Mouse (Mus musculus) forebrain, embryonic 16.5 days (tissue): ENCODE results near the gene Gm6502. TPM values are rescaled to one million over a fixed set of nuclear protein-coding genes. Genes with fewer than 3 reads are reported as not detected.
"Not testable (repeated sequence)": the region's sequence is repeated elsewhere in the genome, so short reads cannot be mapped to it uniquely, and the experiment has no call there.

Experiments
- ATAC-seq: fragments of 200-750 bp; cut with Nextera tagmentation; 2 replicates; pipeline ENCODE4 v1.8.0; 2017; ENCODE audit warnings: mild to moderate bottlenecking, moderate library complexity
- H3K27ac ChIP-seq: fragments of 300-500 bp; sonication (generic); 2 replicates; pipeline ENCODE4 v1.5.1; 2014; ENCODE audit warnings: low read length, control low read depth
- H3K27me3 ChIP-seq: fragments of 300-500 bp; sonication (generic); replicated peaks from 2 replicates; pipeline ENCODE4 v1.6.1; 2014; ENCODE audit warnings: low read length; ENCODE audit not compliant: control insufficient read depth, insufficient read depth
- H3K36me3 ChIP-seq: fragments of 300-500 bp; sonication (generic); 2 replicates; pipeline ENCODE4 v1.6.1; 2014; ENCODE audit not compliant: control insufficient read depth, insufficient read depth
- H3K4me1 ChIP-seq: fragments of 300-500 bp; sonication (generic); replicated peaks from 2 replicates; pipeline ENCODE4 v1.6.1; 2014; ENCODE audit warnings: low read length; ENCODE audit not compliant: control insufficient read depth, insufficient read depth
- H3K4me2 ChIP-seq: fragments of 300-500 bp; sonication (generic); 2 replicates; pipeline ENCODE4 v1.6.1; 2014; ENCODE audit warnings: mild to moderate bottlenecking, low read length, control low read depth
- H3K4me3 ChIP-seq: fragments of 300-500 bp; sonication (generic); replicated peaks from 2 replicates; pipeline ENCODE4 v1.5.1; 2014; ENCODE audit warnings: mild to moderate bottlenecking, low read length, control low read depth
- H3K9ac ChIP-seq: fragments of 300-500 bp; sonication (generic); replicated peaks from 2 replicates; pipeline ENCODE4 v1.6.1; 2014; ENCODE audit warnings: low read depth, low read length, control low read depth
- H3K9me3 ChIP-seq: fragments of 300-500 bp; sonication (generic); 2 replicates; pipeline ENCODE4 v1.6.1; 2016; ENCODE audit warnings: low read length; ENCODE audit not compliant: control insufficient read depth
- WGBS: fragments of 180-500 bp; shearing (Covaris S2); extraction: QIAGEN DNeasy Blood & Tissue Kit; methylation state at CpG from one replicate; pipeline ENCODE4 v1.1.7; 2014; 5-methylcytosine and 5-hydroxymethylcytosine counted together
- polyA plus RNA-seq: library from polyadenylated mRNA; unstranded; fragments of >200 nt; fragmentation: Nextera tagmentation; extraction: Ambion mirVana; gene quantifications from 2 replicates; pipeline ENCODE4 v1.2.1, GENCODE M21; 2015

The Gm6502 gene
- polyA plus RNA-seq: not detected in 2 replicates

GRCm38 (mm10) chr5:94314135-94314534 lies at the start of gene Gm6502:
Gm6502 (plus strand) TSS chr5:94314435.
- ATAC-seq, H3K9me3 ChIP-seq, H3K27me3 ChIP-seq, H3K4me3 ChIP-seq, H3K4me1 ChIP-seq, H3K9ac ChIP-seq, H3K36me3 ChIP-seq, H3K4me2 ChIP-seq, H3K27ac ChIP-seq: not testable (repeated sequence)
- WGBS: no CpG with 5 or more reads among the region's 2 CpGs

GRCm38 (mm10) chr5:94306696-94307095 lies 7.5 kb upstream of the Gm6502 start, which contains the start of gene A430089I19Rik:
A430089I19Rik (minus strand) TSS chr5:94306796.
- not testable (repeated sequence) for H3K9ac ChIP-seq, H3K4me2 ChIP-seq, H3K36me3 ChIP-seq, H3K27me3 ChIP-seq, H3K9me3 ChIP-seq, H3K4me1 ChIP-seq, H3K27ac ChIP-seq, ATAC-seq, H3K4me3 ChIP-seq
- WGBS: 100% methylated on average over 1 of the region's 1 CpGs

- not testable (repeated sequence) for H3K36me3 ChIP-seq
These were observed 25.2 kb downstream of the Gm6502 start, which contains the start of gene AA792892 for GRCm38 (mm10) chr5:94339449-94339848. AA792892 (plus strand) TSS chr5:94339749.

More at GRCm38 (mm10) chr5:94339449-94339848, 25.2 kb downstream of the Gm6502 start, which contains the start of gene AA792892:
- not testable (repeated sequence) for H3K4me1 ChIP-seq, H3K9ac ChIP-seq, ATAC-seq, H3K27ac ChIP-seq, H3K27me3 ChIP-seq, H3K4me2 ChIP-seq, H3K4me3 ChIP-seq, H3K9me3 ChIP-seq
- WGBS: no CpG with 5 or more reads among the region's 2 CpGs

Other genes with a start within 250 kb of the Gm6502 start
- not detected in 2 replicates for gene BC061212, start 243.9 kb upstream of the Gm6502 start, polyA plus RNA-seq
- not detected in 2 replicates for gene Gm6351, start 238.1 kb upstream of the Gm6502 start, polyA plus RNA-seq
- not detected in 2 replicates for gene Gm3106, start 96.4 kb upstream of the Gm6502 start, polyA plus RNA-seq
- gene A430089I19Rik, start 7.6 kb upstream of the Gm6502 start, polyA plus RNA-seq: not detected in 2 replicates
- gene AA792892, start 25.3 kb downstream of the Gm6502 start, polyA plus RNA-seq: not detected in 2 replicates
- gene Gm7682, start 131.3 kb downstream of the Gm6502 start, polyA plus RNA-seq: not detected in 2 replicates
- gene Gm3139, start 211.9 kb downstream of the Gm6502 start, polyA plus RNA-seq: not detected in 2 replicates